Mouse (Mus musculus) MEL (cell line): ENCODE measurements around the gene Glrp1. TPM values are rescaled to one million over a fixed set of nuclear protein-coding genes. Genes with fewer than 3 reads are reported as not detected.

Experiments used
- DNase-seq: peaks from one replicate; pipeline ENCODE4 v3.0.0; 2011; ENCODE audit warnings: low read depth, low spot score
- H3K27ac ChIP-seq: 2 replicates; pipeline ENCODE4 v1.5.1; 2012; ENCODE audit warnings: low read depth, mild to moderate bottlenecking, control low read depth, low read length, moderate library complexity; ENCODE audit not compliant: control insufficient read depth
- H3K27me3 ChIP-seq, 2 experiments: fragments of 150-350 bp in 1 of 2; sonication (generic) in 1 of 2; 2 replicates each; pipeline ENCODE4 v1.6.1; 2012; ENCODE audit warnings: low read length in 2 of 2, mild to moderate bottlenecking in 2 of 2, improper control_type of control experiment in 1 of 2, moderate library complexity in 1 of 2; ENCODE audit not compliant: insufficient read depth in 2 of 2, control insufficient read depth in 1 of 2
- H3K36me3 ChIP-seq, 2 experiments: 2 replicates each; pipeline ENCODE4 v1.6.1; 2012 to 2014; ENCODE audit warnings: low read length in 2 of 2, improper control_type of control experiment in 1 of 2, inconsistent platforms in 1 of 2, mild to moderate bottlenecking in 1 of 2; ENCODE audit not compliant: insufficient read depth in 2 of 2, control insufficient read depth in 1 of 2
- H3K4me1 ChIP-seq, 2 experiments: fragments of 150-350 bp in 1 of 2; sonication (generic) in 1 of 2; 2 replicates each; pipeline ENCODE4 v1.6.1; 2012; ENCODE audit warnings: low read length in 2 of 2, improper control_type of control experiment in 1 of 2, mild to moderate bottlenecking in 1 of 2; ENCODE audit not compliant: insufficient read depth in 2 of 2, control insufficient read depth in 1 of 2
- H3K4me3 ChIP-seq, 2 experiments: fragments of 150-350 bp in 1 of 2; sonication (generic) in 1 of 2; 2 replicates each; pipeline ENCODE4 v1.5.1; 2012; ENCODE audit warnings: low read depth in 2 of 2, low read length in 2 of 2, mild to moderate bottlenecking in 2 of 2, moderate library complexity in 2 of 2, control low read depth in 1 of 2, improper control_type of control experiment in 1 of 2; ENCODE audit not compliant: control insufficient read depth in 1 of 2, insufficient read depth in 1 of 2
- H3K79me2 ChIP-seq: 2 replicates; pipeline ENCODE4 v1.6.1; 2012; ENCODE audit warnings: mild to moderate bottlenecking, low read length, moderate library complexity; ENCODE audit not compliant: control insufficient read depth, poor library complexity, insufficient read depth
- H3K9ac ChIP-seq: 2 replicates; pipeline ENCODE4 v1.6.1; 2012; ENCODE audit warnings: low read depth, mild to moderate bottlenecking, control low read depth, low read length, moderate library complexity; ENCODE audit not compliant: control insufficient read depth, poor library complexity, severe bottlenecking
- H3K9me3 ChIP-seq: fragments of 150-350 bp; sonication (generic); replicated peaks from 2 replicates; pipeline ENCODE4 v1.6.1; 2012; ENCODE audit warnings: mild to moderate bottlenecking, low read length, improper control_type of control experiment, moderate library complexity; ENCODE audit not compliant: insufficient read depth
- BHLHE40 ChIP-seq: IDR thresholded peaks from 2 replicates; pipeline ENCODE4 v1.6.1; 2012; ENCODE audit warnings: low read depth, mild to moderate bottlenecking, inconsistent platforms, low read length, improper control_type of control experiment, borderline replicate concordance
- CHD1 ChIP-seq: IDR thresholded peaks from 2 replicates; pipeline ENCODE4 v1.6.1; 2012; ENCODE audit warnings: low read depth, mild to moderate bottlenecking, inconsistent platforms, low read length, improper control_type of control experiment
- CHD2 ChIP-seq: IDR thresholded peaks from 2 replicates; pipeline ENCODE4 v1.6.1; 2011; ENCODE audit warnings: low read length, improper control_type of control experiment
- CTCF ChIP-seq, 3 experiments: IDR thresholded peaks in 2 of 3; conservative IDR thresholded peaks in 1 of 3; 2 replicates each; pipeline ENCODE4 v1.5.1; 2011 to 2012; ENCODE audit warnings: low read length in 3 of 3, low read depth in 2 of 3, mild to moderate bottlenecking in 2 of 3, improper control_type of control experiment in 1 of 3, inconsistent platforms in 1 of 3, mixed read lengths in 1 of 3, moderate library complexity in 1 of 3; ENCODE audit not compliant: control insufficient read depth in 1 of 3, insufficient read depth in 1 of 3, poor library complexity in 1 of 3, severe bottlenecking in 1 of 3
- EP300 ChIP-seq, 2 experiments: IDR thresholded peaks; 2 replicates each; pipeline ENCODE4 v1.6.1; 2011; ENCODE audit warnings: improper control_type of control experiment in 2 of 2, low read length in 2 of 2, low read depth in 1 of 2, mild to moderate bottlenecking in 1 of 2
- ETS1 ChIP-seq: IDR thresholded peaks from 2 replicates; pipeline ENCODE4 v1.6.1; 2012; ENCODE audit warnings: low read depth, mild to moderate bottlenecking, inconsistent platforms, low read length, improper control_type of control experiment, moderate library complexity
- GATA1 ChIP-seq: IDR thresholded peaks from 2 replicates; pipeline ENCODE4 v1.6.1; 2011; ENCODE audit warnings: low read depth, low read length, improper control_type of control experiment
- MAFK ChIP-seq: IDR thresholded peaks from 2 replicates; pipeline ENCODE4 v1.6.1; 2011; ENCODE audit warnings: low read depth, mild to moderate bottlenecking, low read length, improper control_type of control experiment, borderline replicate concordance
- MAX ChIP-seq: IDR thresholded peaks from 2 replicates; pipeline ENCODE4 v1.6.1; 2011; ENCODE audit warnings: low read length, improper control_type of control experiment
- MAZ ChIP-seq: IDR thresholded peaks from 2 replicates; pipeline ENCODE4 v1.6.1; 2012; ENCODE audit warnings: low read depth, mild to moderate bottlenecking, inconsistent platforms, low read length, improper control_type of control experiment
- MXI1 ChIP-seq: IDR thresholded peaks from 2 replicates; pipeline ENCODE4 v1.6.1; 2011; ENCODE audit warnings: mild to moderate bottlenecking, low read depth, low read length, improper control_type of control experiment
- MYC ChIP-seq: IDR thresholded peaks from 2 replicates; pipeline ENCODE4 v1.6.1; 2011; ENCODE audit warnings: low read depth, mild to moderate bottlenecking, low read length, improper control_type of control experiment, moderate library complexity
- POLR2A ChIP-seq, 2 experiments: IDR thresholded peaks; 2 replicates each; pipeline ENCODE4 v1.6.1; 2011 to 2012; ENCODE audit warnings: low read length in 2 of 2, mild to moderate bottlenecking in 2 of 2, control low read depth in 1 of 2, improper control_type of control experiment in 1 of 2, low read depth in 1 of 2, moderate library complexity in 1 of 2; ENCODE audit not compliant: control insufficient read depth in 1 of 2, insufficient read depth in 1 of 2, poor library complexity in 1 of 2
- POLR2AphosphoS5 ChIP-seq: IDR thresholded peaks from 2 replicates; pipeline ENCODE4 v1.6.1; 2012; ENCODE audit warnings: low read depth, borderline replicate concordance, mild to moderate bottlenecking, inconsistent platforms, low read length, moderate library complexity, mixed read lengths
- SIN3A ChIP-seq: IDR thresholded peaks from 2 replicates; pipeline ENCODE4 v1.6.1; 2012; ENCODE audit warnings: low read length, improper control_type of control experiment, inconsistent platforms
- SMC3 ChIP-seq: IDR thresholded peaks from 2 replicates; pipeline ENCODE4 v1.6.1; 2011; ENCODE audit warnings: low read depth, low read length, improper control_type of control experiment
- TAL1 ChIP-seq: IDR thresholded peaks from 2 replicates; pipeline ENCODE4 v1.6.1; 2012; ENCODE audit warnings: mild to moderate bottlenecking, inconsistent platforms, low read length, moderate library complexity, mixed read lengths
- TCF12 ChIP-seq: IDR thresholded peaks from 2 replicates; pipeline ENCODE4 v1.6.1; 2014; ENCODE audit warnings: low read depth, mild to moderate bottlenecking, inconsistent platforms, low read length, improper control_type of control experiment, moderate library complexity
- USF2 ChIP-seq, 2 experiments: IDR thresholded peaks; 2 replicates each; pipeline ENCODE4 v1.6.1; 2011 to 2012; ENCODE audit warnings: improper control_type of control experiment in 2 of 2, low read length in 2 of 2, borderline replicate concordance in 1 of 2, inconsistent platforms in 1 of 2, low read depth in 1 of 2, mild to moderate bottlenecking in 1 of 2; ENCODE audit not compliant: insufficient read depth in 1 of 2
- ZC3H11A ChIP-seq: IDR thresholded peaks from 2 replicates; pipeline ENCODE4 v1.6.1; 2012; ENCODE audit warnings: low read depth, mild to moderate bottlenecking, inconsistent platforms, low read length, improper control_type of control experiment
- ZKSCAN1 ChIP-seq: IDR thresholded peaks from 2 replicates; pipeline ENCODE4 v1.6.1; 2012; ENCODE audit warnings: low read depth, mild to moderate bottlenecking, inconsistent platforms, low read length, improper control_type of control experiment, moderate library complexity
- ZMIZ1 ChIP-seq: IDR thresholded peaks from 2 replicates; pipeline ENCODE4 v1.6.1; 2012; ENCODE audit warnings: low read depth, mild to moderate bottlenecking, inconsistent platforms, low read length, improper control_type of control experiment, moderate library complexity
- polyA plus RNA-seq, 2 experiments: library from polyadenylated mRNA; stranded (reverse) in 1 of 2; unstranded in 1 of 2; fragments of >175 nt in 1 of 2; fragments of >200 nt in 1 of 2; gene quantifications; 2 replicates each; pipeline versions ENCODE4 v1.2.1 to v1.2.4; 2012; ENCODE audit warnings: low replicate concordance in 2 of 2, low read depth in 1 of 2; ENCODE audit not compliant: insufficient read length in 2 of 2, insufficient read depth in 1 of 2, missing spikeins in 1 of 2
- total RNA-seq: library from RNA; depleted of rRNA; stranded (reverse); fragments of 300-350 nt; gene quantifications from 2 replicates; pipeline ENCODE4 v1.2.3, GENCODE M21; 2012

Gene Glrp1
- total and polyA plus RNA-seq, 3 experiments, result not detected

- no peaks in the 10 kb centered on the region for H3K36me3 ChIP-seq
- no peaks in the 10 kb centered on the region for H3K4me1 ChIP-seq
- no peak overlapping the region for H3K9ac ChIP-seq
- H3K4me3 ChIP-seq, result no peak overlapping the region
- DNase-seq, result no peak
- H3K27ac ChIP-seq, result no peak overlapping the region
- H3K9me3 ChIP-seq, result no peaks in the 10 kb centered on the region
- H3K27me3 ChIP-seq, result no peaks in the 10 kb centered on the region
- TF ChIP-seq MAFK, result no peak
- TF ChIP-seq BHLHE40, result no peak
- no peak for TF ChIP-seq CHD1
- no peak for TF ChIP-seq MXI1
- TF ChIP-seq POLR2A (IDR thresholded peaks at IDR 0.05; ENCODE audit: control insufficient read depth in 1 of 2, insufficient read depth in 1 of 2, low read depth in 1 of 2, low read length in 2 of 2, poor library complexity in 1 of 2), result no peak
- TF ChIP-seq MYC, result no peak
- no peak for TF ChIP-seq ZC3H11A
- TF ChIP-seq, all 39 proteins: peak for 0
- H3K79me2 ChIP-seq, result no peaks in the 10 kb centered on the region
Measured at GRCm38 (mm10) chr1:88543608-88544007, 33.7 kb upstream of the Glrp1 start.

GRCm38 (mm10) chr1:88539823-88540222, 30.0 kb upstream of the Glrp1 start:
- no peaks in the 10 kb centered on the region for H3K27me3 ChIP-seq
- no peak overlapping the region for H3K27ac ChIP-seq
- DNase-seq, result no peak
- no peaks in the 10 kb centered on the region for H3K9me3 ChIP-seq
- no peaks in the 10 kb centered on the region for H3K36me3 ChIP-seq
- H3K4me3 ChIP-seq, result no peak overlapping the region
- no peaks in the 10 kb centered on the region for H3K4me1 ChIP-seq
- no peak overlapping the region for H3K9ac ChIP-seq
- H3K79me2 ChIP-seq, result no peaks in the 10 kb centered on the region
- TF ChIP-seq USF2 (IDR thresholded peaks at IDR 0.05; ENCODE audit: borderline replicate concordance in 1 of 2, insufficient read depth in 1 of 2, low read depth in 1 of 2, low read length in 2 of 2) (no peak), ETS1 (no peak), ZMIZ1 (no peak), TAL1 (no peak), CHD2 (no peak), SIN3A (no peak), SMC3 (no peak), GATA1 (no peak), MAX (no peak), MAZ (no peak), TCF12 (no peak), ZKSCAN1 (no peak), CTCF (IDR thresholded peaks at IDR 0.05 in 2 of 3, conservative IDR thresholded peaks at IDR 0.05 in 1 of 3; ENCODE audit: control insufficient read depth in 1 of 3, insufficient read depth in 1 of 3, low read depth in 2 of 3, low read length in 3 of 3, poor library complexity in 1 of 3, severe bottlenecking in 1 of 3) (no peak), MYC (no peak), POLR2AphosphoS5 (no peak), ZC3H11A (no peak), EP300 (IDR thresholded peaks at IDR 0.05; ENCODE audit: low read depth in 1 of 2, low read length in 2 of 2) (no peak), BHLHE40 (no peak)
